Mouse (Mus musculus) heart, adult 18-20 months (tissue): Measurements from ENCODE around the gene Cdc42bpb. TPM values are rescaled to one million over a fixed set of nuclear protein-coding genes. Genes with fewer than 3 reads are reported as not detected.

Source experiments
- DNase-seq, 2 experiments: peaks; one replicate each; pipeline ENCODE4 v3.0.0; 2021 to 2022; ENCODE audit warnings: mixed read lengths in 1 of 2
- long read RNA-seq, 2 experiments: library from polyadenylated mRNA; stranded (forward); transcript quantifications; one replicate each; pipeline ENCODE4 v2.0.0; 2021
- total RNA-seq, 2 experiments: library from RNA; stranded (reverse); gene quantifications; 2 replicates each; pipeline ENCODE4 v1.2.3; 2021

The Cdc42bpb gene
- 10 to 100 TPM; 52.7 to 57.6 TPM for total RNA-seq
- long read RNA-seq, experiment 1, full-length matches to known transcripts, result 2 of 29 reads
- long read RNA-seq, experiment 1, partial matches to known transcripts, result 21 of 29 reads
- long read RNA-seq, experiment 1, other reads (novel, unspliced or antisense), result 6 of 29 reads
- long read RNA-seq, experiment 2, full-length matches to known transcripts, result 1 of 7 reads
- long read RNA-seq, experiment 2, partial matches to known transcripts, result 3 of 7 reads
- long read RNA-seq, experiment 2, other reads (novel, unspliced or antisense), result 3 of 7 reads

DNA sequence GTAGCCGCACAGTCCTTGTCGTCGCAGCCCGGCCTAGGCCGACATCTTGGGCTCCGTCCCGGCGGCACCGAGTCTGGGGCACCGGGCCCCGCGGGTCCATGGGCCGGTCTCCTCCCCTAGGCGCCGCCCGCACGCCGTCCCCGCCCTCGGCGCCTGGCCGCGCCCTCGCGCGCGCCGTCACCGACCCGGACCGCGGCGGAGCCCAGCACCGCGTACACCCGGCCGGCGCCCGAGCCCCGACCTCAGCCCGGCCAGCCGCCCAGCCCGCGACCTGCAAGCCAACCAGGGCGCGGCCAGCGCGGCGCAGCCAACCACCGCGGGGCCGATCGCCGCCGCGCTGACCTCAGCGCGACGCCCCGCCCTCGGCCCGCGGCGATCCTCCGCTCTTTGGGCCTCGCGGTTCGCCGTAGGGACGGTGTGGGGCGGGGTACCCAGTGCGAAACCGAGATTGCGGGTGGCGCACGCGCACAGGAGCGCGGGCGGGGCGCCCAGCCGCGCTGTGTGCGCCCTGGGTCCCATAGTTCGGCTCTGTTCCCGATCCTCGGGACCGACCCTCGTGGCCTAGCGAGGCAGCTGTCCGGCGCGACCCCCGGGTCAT is at the start of gene Cdc42bpb:
Cdc42bpb (minus strand) TSS at position 343 of the 598 bp plus-strand sequence.
- DNase-seq, result peak; percentile 96 to 98

DNA sequence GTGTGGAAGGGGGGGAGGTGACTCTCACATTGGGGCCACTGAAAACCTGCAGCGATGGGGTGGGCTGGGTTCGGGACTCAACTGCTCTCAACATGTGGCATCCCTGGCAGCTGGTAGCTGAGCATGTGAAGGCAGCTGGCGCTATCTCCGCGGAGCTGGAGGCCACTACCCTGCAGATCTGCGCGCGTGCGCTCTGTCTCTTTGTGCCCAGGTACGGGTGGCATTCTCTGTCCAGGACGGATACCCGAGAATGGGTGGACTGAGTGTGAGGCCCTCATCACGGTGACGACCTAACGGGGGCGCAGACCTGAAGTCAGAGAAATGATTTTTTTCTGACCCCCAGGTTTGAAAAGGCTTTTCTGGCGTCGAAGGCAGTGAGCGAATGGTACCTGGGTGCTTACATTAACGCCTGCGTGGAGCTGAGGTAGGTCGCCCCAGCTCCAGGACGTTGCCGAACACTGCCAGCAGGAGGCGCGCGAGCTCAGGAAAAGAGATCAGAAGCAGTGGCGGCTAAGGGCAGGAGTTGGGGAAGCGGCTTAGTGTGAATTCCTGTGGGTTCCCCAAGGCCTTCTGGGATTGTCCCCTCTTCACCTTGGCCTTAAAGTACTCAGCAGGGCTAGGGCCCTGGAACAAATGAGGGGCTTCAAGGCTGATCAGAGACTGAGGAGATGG is 48.4 kb upstream of the Cdc42bpb start:
- peak; percentile 91 to 99 for DNase-seq

DNA sequence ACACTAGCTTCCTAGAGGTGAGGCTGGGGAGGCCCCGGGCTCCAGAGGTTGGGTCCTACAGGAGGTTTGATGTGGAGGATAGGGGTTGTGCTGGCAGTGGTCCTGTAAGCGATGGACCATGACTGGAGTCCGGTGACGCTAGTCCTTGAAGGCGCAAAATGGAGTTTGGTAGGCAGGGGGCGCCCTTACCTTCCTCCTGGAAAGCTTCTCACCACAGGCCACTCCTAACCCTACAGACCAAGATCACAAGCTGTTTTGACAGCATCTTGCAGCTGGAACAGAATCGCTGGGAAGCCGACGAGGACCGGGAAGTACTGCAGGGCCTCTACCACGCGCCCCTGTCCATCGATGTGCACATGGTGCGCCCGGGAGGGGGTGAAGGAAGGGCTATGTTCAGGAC is 47.7 kb upstream of the Cdc42bpb start:
- peak; percentile 86 to 96 for DNase-seq

DNA sequence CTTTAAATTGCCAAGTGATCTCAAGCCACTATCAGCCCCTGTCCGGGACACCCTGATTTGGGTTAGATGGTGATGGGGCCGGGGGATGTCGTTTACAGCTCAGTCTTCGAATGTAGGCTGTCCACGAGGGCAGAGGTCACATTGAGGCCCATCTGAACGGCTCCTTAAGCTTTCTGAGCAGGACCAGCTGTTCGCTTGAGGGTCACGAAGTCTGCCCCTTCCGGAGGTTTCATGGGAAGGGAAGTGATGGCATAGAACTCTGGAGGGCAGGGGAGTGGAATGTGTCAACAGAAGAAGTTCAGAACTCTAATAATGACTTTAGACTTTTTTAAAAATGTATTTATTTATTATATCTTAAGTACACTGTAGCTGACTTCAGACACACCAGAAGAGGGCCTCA is 47.0 kb upstream of the Cdc42bpb start:
- DNase-seq, result no peak

DNA sequence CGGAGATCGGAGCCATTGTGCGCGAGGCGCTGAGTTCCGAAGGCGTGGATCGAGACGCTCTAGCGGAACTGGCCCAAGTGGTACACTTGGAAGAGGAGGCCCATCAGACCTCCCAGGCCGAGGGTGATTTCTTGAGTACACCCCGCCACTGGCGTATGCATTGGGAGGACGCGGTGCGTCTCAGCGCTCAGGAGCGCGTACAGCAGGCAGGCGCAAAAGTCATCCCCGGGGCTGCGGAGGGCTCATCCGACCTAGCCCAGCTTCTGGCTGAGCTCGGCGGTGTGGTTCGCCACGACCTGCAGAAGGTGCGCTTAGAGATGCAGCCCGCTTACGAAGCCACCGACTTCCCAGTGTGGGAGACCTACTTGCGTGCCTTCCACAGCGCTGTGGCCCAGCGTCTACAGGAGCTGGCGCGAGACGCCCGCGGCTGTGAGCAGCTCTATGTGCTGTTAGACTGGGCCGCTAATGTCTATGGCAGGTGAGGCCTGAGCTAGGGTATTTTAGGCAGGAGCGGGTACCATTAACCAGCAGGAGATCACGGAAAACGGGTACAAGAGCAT is 46.1 kb upstream of the Cdc42bpb start:
- no peak for DNase-seq

DNA sequence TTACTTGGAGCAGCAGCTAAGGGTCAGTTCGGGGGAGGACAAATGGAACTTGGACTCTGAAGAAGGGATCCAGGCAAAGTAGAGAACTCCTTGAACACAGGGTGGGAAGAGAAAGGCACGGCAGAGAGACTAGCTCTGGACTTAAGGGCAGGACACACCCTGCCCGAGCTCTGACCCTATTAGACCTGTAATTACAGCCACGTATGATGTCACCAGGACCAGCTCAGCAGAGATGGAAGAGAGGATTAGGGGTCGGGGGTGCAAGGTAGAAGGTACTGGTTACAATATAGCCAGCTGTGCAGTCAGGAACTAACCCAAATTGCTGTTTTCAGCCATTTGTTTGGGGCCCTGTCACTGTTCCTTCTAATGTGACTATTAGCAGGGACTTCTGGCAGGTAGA is 45.3 kb upstream of the Cdc42bpb start:
- no peak for DNase-seq

DNA sequence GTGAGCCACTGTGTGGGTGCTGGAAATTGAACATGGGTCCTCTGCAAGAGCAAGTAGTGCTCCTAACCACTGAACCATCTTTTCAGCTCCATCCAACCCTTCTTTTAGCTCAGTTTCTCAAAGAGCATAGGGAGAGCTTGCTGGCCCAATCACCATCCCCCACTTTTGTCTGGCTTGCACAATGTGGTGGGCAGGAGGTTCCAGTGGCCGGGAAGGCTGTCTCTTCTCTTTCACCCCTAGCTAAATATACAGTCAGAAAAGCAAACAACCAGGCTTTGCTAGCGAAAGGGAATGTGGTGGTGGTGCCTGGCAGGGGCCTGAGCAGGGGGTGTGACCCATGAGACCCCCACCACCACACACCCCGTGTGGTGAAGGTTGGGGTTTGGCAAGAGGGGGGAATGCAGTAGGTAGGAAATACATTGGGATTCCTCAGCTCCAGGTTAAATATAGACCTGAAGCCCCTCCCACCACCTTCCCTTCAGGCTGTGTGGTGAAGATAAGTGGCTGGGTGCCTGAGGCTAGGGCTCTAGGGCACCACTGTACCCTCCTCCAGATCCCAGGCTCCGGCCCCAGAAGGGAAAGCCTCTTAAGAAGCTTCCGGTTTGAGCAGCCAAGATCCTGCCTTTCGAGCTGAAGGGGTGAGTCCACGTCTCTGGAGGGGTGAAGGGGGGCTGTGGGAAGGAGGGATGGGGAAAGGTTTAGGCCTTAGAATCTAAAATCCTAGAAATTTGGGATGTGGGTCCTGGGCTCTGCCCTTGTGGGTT is 43.6 kb upstream of the Cdc42bpb start:
- no peak for DNase-seq

DNA sequence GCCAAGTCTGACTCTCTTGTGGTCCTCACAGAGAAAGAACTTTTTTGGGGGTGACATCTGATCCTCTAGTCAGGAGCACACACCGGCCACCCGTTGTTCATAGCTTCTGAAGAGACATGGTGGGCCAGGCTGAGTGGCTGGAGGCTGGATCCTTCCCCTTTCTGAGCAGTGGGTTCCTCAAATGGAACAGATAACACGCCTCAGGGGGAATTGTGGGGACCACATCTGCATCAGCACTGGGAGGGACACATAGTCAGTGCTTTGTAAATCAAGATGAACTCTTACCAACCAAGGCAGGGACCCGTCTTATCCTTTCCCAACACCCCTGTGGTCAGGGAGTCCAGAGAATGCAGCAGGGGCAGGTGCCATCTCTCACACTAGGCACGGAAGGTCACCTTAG is 42.4 kb upstream of the Cdc42bpb start:
- DNase-seq, result no peak

DNA sequence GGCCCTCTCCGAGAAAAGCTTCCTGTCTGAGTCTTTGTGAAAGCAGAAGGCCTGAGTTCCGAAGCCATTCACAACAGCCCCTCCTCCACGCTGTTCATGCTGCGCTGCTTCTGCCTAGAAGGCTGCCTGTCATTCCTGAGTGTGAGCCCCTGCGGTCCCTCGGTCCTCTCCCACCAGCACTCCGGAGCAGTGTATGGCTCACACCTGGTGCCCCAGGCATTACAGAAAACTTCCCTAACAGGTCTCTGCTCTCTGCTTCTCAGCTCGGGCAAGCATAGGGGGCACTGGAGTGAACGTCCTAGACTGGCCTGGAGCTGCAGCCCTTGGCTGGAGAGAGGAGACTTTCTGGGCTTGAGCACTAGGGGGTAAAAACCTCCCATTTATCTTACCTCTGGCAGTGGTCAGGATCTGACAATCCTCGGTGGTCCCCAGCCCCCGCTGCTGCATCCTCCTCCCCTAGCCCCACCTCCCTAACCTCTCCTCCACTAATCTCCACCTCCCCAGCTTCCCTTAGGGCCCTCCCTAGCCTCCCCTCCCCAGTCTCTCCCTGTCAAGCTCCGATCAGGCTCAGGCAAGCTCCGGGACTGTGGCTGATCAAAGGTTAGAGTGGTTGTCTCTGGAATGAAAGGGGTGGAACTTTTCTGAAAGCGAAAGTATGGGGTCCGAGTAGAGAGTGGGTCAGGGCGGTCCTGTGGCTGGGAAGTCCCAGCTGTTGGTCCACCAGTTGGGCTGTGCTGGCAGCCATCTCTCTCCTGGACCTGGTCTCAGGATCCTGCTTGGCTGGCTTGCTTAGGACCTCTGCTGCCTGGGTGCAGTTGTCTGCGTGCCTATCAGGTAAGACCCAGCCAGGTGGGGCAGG is 39.6 kb upstream of the Cdc42bpb start, which contains the start of gene Exoc3l4:
Exoc3l4 (plus strand) TSS at position 97 of the 859 bp plus-strand sequence.
- DNase-seq, result peak; percentile 38 to 53

DNA sequence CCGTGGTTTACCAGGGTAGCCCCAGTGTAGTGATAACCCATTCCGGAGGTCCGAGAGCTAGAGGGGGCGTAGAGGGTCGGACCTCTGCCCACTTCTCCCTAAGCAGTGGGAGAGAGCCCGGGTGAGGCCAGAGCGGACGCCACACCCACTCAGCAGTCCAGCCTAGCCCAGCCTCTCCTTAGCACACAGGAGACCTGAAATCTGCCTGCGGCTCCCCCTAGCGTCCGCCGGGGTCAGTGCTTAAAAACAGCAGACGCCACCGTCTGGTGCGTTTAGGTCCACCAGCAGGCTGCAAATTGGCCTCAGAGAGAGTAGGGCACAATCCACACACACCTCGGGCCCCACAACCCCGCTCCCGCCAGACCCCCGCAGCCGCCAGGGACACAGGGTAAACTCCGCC is 35.8 kb upstream of the Cdc42bpb start:
- DNase-seq, result peak; percentile 93 to 95

DNA sequence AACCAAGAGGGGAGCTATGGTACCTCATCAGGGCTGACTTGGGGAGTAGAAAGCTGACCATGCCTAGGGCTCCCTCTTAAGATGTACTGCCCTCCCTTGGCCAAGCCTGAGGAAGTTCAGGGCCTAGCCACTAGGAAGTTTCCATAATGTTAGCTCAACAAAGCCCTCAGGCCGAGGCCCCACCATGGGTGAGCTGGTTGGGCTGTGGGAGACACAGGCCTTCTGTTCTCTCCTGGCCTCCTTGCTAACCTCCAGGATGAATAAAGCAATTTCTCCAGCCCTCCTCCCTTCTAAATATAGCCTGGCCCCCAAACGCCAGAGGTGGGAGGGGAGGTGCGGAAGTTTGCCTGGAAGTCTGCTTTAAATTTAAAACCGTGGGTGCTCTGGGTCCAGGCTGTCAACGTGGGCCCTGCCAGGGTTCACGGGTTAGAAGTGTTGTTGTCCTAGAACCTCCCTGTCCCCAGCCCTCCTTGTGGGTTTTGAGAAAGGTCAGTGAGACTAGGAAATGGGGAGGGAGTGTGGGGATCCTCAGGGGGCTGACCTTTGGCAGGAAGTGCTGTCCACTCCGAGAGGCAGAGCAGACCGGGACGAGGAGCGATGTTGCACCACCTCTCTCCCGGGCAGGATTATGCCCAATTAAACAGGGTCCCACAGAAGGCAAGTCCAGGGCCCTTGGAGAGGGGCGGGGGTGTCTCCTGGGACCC is 35.2 kb upstream of the Cdc42bpb start:
- DNase-seq, result peak; percentile 51 to 60

DNA sequence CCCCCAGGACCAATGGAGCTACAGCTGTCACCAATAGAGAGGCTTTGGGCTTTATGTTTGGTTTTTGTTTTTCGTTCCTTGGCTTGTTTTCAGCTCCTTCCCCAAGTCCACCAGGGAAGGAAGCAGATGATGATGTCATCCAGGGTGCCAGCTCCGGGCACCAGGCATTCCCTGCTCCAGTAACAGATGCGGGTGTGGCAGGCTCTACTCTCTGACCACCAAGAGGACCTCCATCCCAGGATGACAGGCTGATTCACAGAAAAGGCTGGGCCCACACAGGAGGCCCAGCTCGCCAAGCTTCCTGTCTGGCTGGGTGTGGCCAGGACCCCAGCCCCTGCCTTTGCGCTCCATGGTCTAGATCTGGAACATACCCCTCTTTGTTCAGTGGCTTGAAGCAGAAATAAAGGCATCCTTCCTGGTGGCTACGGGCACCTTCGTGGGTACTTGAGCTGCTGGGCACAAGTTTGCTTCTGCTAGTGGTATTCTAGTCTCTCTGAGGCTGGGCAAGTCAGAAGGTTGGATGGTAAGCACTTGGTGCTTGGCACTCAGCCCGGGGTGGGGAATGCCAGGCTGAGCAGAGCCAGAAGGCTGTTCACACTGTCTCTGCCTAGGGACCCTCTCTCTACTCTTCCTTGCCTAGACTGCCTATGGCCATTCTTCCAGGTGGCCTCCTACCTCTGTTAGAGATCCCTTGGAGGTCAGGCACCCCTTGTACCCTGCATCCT is 34.3 kb upstream of the Cdc42bpb start:
- peak; percentile 47 for DNase-seq

DNA sequence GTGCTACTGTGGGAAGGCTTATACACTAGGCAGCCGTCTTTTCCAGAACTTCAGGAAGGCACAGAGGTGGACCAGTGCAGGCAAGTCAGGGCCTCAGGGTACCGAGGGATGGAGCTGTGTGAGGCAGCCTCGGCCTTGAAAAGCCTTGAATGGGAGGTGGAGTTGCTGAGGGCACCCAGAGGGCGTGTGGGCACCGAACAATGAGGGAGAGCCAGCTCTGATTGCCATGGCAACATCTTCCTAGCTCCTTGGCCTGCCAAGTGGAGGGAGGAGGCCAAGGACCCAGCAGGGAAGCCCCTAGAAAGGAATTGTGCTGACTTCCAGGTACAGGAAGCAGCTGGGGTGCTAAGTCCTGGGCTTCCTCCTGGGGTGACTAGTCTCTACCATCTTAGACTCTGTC is 32.1 kb upstream of the Cdc42bpb start:
- DNase-seq, result no peak

DNA sequence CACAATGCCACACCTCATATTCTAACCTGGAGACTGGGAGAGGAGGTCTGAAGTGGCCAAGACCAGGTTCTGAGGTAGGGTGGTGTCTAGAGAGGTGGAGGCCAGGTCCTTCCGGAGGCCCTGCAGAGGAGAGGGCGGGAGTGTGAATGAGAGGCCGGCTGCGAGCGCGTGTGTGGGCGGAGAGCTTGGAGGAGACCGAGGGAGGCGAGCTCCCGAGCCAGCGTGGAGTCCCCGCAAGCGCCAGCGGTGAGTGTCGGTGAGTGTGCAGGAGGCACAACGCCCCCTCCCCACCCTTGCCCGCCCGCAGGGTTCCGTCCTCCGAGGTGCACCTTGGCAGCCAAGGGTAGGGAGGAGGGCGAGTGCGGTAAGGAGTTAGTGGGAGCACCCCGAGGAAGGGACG is 29.1 kb upstream of the Cdc42bpb start, which contains the start of gene Lbhd2:
Lbhd2 (plus strand) TSS at position 188 of the 400 bp plus-strand sequence.
- no peak for DNase-seq

DNA sequence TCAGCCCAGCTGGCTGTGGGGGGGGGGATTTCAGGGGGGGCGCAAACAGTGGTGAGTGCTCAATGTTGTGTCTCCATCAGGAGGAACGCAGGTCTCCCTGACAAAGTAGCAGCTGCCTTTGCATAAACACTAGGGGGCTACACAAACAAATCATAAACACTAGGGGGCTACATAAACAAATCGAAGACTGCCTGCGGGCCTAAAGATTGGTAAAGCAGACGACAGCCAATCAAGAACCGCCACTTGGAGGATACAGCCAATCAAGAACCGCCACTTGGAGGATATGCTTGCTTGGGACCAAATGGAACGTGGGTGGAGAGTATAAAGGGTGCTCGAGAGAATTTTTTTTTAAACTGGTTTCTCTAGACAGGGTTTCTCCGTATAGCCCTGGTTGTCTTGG is 27.4 kb upstream of the Cdc42bpb start:
- DNase-seq, result no peak

DNA sequence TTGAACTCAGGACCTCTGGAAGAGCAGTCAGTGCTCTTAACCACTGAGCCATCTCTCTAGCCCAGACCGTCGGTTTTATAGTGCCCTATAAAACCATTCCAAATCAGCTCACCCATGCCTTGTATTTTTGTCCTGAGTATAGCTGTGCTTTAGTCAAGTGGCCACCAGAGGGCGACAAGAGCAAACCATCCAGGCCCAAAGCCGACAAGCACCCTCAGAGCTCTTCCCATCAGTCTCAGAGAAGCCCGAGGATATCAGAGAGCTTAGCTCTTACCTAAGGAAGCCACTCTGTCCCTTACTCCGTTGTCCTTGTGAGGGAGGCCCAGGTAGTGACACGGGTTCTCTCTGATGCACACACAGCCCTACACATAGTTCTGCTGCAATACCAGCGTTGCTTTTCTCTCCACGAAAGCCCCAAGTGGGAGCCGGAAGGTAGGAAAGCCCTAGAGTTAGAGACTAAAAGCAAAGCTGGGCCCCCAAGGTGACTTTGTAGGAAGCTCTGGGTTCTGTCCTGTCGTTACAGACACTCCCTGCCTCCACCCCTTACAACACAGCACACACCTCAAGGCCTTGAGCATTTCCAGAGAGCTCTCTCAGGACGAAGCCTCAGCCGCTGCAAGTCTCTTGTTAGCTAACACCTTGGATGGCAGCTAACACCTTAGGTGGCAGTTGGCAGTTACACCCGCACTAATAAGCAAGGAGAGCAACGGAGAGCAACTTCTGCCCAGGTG is 24.1 kb upstream of the Cdc42bpb start:
- DNase-seq, result peak; percentile 79 to 88

DNA sequence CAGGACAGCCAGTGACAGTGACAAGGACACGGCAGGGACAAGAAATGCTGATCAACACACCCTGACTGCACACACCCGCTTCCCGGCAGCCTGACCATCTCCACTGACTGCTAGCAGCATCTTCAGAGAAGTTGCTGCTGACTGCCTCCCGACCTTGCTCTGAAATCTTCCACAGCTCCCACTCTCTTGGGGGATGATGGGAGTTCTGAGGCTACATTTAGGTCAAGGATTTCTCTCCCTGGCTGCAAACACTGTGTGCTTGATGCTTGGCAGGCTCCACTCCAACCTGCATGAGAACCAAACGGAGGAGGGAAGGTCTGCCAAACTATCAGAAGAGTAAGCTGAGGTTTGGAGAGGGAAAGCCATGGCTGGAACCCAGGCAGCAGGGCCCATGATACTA is 19.5 kb upstream of the Cdc42bpb start:
- DNase-seq, result no peak

DNA sequence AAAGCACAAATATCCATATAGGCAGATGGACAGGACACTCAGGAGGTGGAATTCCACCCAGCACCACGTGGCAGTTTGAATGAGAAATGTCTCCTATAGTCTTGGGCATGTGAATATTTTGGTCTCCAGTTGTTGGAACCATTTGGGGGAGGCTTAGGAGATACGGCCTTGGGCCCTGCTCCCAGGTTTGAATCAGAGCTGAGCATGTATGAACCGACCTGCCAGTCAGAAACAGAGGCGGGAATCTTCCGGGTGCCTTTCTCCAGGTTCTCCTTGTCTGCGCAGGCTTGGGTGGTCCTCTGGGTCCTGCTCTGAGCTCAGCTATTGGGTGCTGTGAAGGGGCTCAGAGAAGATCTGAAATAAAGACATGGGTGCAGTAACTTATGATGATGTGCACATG is 16.5 kb upstream of the Cdc42bpb start:
- no peak for DNase-seq

DNA sequence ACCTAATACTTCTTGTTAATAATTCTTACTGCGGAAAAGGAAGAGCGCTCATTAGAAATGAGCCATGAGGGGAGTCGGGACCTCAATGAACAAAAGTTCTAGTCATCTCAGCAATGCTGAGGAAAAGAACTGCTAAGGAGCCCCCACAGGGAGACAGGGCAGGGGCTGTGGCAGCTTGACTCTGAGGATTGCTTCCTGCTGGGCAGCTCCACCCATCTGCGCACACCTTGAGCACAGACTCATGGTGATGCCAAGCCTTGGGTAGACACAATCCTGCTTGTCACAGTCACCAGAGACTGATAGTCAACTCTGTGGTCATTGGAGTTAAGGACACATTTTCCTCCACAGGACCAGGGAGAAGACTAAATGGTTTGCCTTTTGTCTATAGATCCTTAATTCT is 9.6 kb upstream of the Cdc42bpb start:
- no peak for DNase-seq
